Mouse (Mus musculus): Measurements from ENCODE around the gene Sgip1. TPM values are rescaled to one million over a fixed set of nuclear protein-coding genes. Genes with fewer than 3 reads are reported as not detected.

Sgip1 gene
- polyA plus RNA-seq, 1 experiment from 2014 or later: 68.0 TPM

- no peak overlapping the region for H3K27ac ChIP-seq (ENCODE audit: low read depth, low read length)
- 89% methylated on average over 14 of the region's 14 CpGs for WGBS
- no peaks in the 10 kb centered on the region for H3K27me3 ChIP-seq (replicated peaks; ENCODE audit: control insufficient read depth, insufficient read depth, low read length)
- no peak overlapping the region for H3K4me3 ChIP-seq (ENCODE audit: low read length)
- H3K36me3 ChIP-seq (ENCODE audit: control insufficient read depth, insufficient read depth, low read length): peaks cover 5% of the 10 kb centered on the region; the same call in 1 of the 2 replicates
- no peak for ATAC-seq
- no peaks in the 10 kb centered on the region for H3K4me1 ChIP-seq (ENCODE audit: control insufficient read depth, insufficient read depth, low read depth, low read length)
- no peaks in the 10 kb centered on the region for H3K9me3 ChIP-seq (ENCODE audit: control insufficient read depth, low read length)
- no peak overlapping the region for H3K4me2 ChIP-seq (ENCODE audit: low read length)
- H3K9ac ChIP-seq (ENCODE audit: low read depth, low read length): no peak overlapping the region
Measured at GRCm38 (mm10) chr4:102887770-102888689, 146.9 kb downstream of the Sgip1 start.

GRCm38 (mm10) chr4:102895866-102896265, 154.8 kb downstream of the Sgip1 start:
- H3K9ac ChIP-seq (ENCODE audit: low read depth, low read length): no peak overlapping the region
- no peak for ATAC-seq
- H3K27me3 ChIP-seq (replicated peaks; ENCODE audit: control insufficient read depth, insufficient read depth, low read length): no peaks in the 10 kb centered on the region
- 95% methylated on average over 2 of the region's 2 CpGs for WGBS
- no peak overlapping the region for H3K4me2 ChIP-seq (ENCODE audit: low read length)
- peaks cover 9% of the 10 kb centered on the region; the same call in 1 of the 2 replicates for H3K36me3 ChIP-seq (ENCODE audit: control insufficient read depth, insufficient read depth, low read length)
- no peaks in the 10 kb centered on the region for H3K4me1 ChIP-seq (ENCODE audit: control insufficient read depth, insufficient read depth, low read depth, low read length)
- no peak overlapping the region for H3K27ac ChIP-seq (ENCODE audit: low read depth, low read length)
- no peak overlapping the region for H3K4me3 ChIP-seq (ENCODE audit: low read length)
- 0 out of 2 replicates have a peak, but pooled peaks cover 3% of the 10 kb centered on the region for H3K9me3 ChIP-seq (ENCODE audit: control insufficient read depth, low read length)

DNA sequence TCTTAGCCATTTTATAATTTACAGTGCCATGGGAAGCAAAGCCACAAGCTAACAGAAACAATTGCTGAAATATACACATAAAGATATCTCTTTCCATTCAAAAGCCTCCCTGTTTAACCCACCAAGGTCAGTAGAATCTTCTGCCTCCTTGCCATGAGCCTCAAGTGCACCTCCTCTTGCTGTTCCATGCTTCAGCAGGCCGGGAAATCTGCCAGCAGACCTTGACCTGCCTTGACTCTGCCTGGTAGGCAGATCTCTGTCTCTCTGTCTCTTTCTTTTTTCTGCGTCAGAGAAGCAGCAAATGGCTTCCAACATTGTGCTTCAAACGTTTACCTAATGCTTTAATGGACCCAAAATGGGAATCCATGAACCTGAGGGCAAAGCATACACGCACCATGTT, 157.9 kb downstream of the Sgip1 start:
- Histone ChIP-seq H3K4me1 (ENCODE audit: control insufficient read depth, insufficient read depth, low read depth, low read length) (no peaks in the 10 kb centered on the region), H3K9me3 (ENCODE audit: control insufficient read depth, low read length) (0 out of 2 replicates have a peak, but pooled peaks cover 3% of the 10 kb centered on the region), H3K36me3 (ENCODE audit: control insufficient read depth, insufficient read depth, low read length) (peaks cover 9% of the 10 kb centered on the region; the same call in 1 of the 2 replicates), H3K27me3 (replicated peaks; ENCODE audit: control insufficient read depth, insufficient read depth, low read length) (no peaks in the 10 kb centered on the region), H3K4me2 (ENCODE audit: low read length) (no peak overlapping the region), H3K27ac (ENCODE audit: low read depth, low read length) (no peak overlapping the region), H3K9ac (ENCODE audit: low read depth, low read length) (no peak overlapping the region), H3K4me3 (ENCODE audit: low read length) (no peak overlapping the region)
- WGBS: 79% methylated on average over 4 of the region's 4 CpGs
- no peak for ATAC-seq

DNA sequence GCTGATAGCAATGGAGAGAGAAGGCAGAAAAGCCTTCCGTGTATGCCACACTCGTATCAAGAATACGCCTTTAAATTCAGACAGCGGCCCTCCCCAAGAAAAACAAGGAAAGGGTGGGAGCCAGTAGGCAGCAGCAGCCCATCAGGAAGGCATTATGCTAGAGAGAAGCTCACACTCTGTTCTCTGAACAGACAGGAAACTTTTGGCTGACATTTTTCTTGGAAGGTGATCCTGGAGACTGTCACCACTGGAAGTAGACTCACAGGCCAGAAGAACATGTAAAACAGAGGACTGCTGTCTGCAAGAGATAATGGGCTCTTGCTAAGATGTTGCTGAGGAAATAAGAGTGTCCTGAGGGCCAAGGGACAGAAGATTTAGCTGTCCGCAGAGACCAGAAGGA, 158.6 kb downstream of the Sgip1 start:
- no peak for ATAC-seq
- Histone ChIP-seq H3K9ac (ENCODE audit: low read depth, low read length) (no peak overlapping the region), H3K4me3 (ENCODE audit: low read length) (no peak overlapping the region), H3K27ac (ENCODE audit: low read depth, low read length) (no peak overlapping the region), H3K4me1 (ENCODE audit: control insufficient read depth, insufficient read depth, low read depth, low read length) (no peaks in the 10 kb centered on the region), H3K27me3 (replicated peaks; ENCODE audit: control insufficient read depth, insufficient read depth, low read length) (no peaks in the 10 kb centered on the region), H3K4me2 (ENCODE audit: low read length) (no peak overlapping the region), H3K9me3 (ENCODE audit: control insufficient read depth, low read length) (0 out of 2 replicates have a peak, but pooled peaks cover 3% of the 10 kb centered on the region), H3K36me3 (ENCODE audit: control insufficient read depth, insufficient read depth, low read length) (peaks cover 9% of the 10 kb centered on the region; the same call in 1 of the 2 replicates)
- WGBS: 94% methylated on average over 5 of the region's 5 CpGs

DNA sequence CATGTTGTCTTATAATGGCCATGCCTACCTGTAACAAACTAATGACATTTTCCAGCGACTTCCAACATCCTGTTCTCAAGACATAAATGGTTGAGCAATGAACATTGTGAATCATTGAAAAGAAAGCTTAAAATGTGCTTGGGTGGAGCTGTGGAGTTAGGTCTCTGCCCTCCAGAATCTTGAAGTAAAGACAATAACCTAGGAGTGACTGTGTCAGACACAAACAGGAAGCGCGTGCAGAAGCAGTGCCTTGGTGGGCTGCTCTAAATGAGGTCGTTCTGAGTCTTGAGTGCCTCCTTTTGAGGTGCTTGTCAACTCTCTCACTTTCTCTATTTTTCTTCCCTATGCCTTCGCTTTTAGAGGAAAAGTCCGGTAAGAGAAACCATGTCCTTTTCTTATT, 159.1 kb downstream of the Sgip1 start:
- Histone ChIP-seq H3K27me3 (replicated peaks; ENCODE audit: control insufficient read depth, insufficient read depth, low read length) (no peaks in the 10 kb centered on the region), H3K27ac (ENCODE audit: low read depth, low read length) (no peak overlapping the region), H3K9me3 (ENCODE audit: control insufficient read depth, low read length) (0 out of 2 replicates have a peak, but pooled peaks cover 3% of the 10 kb centered on the region), H3K36me3 (ENCODE audit: control insufficient read depth, insufficient read depth, low read length) (peaks cover 7% of the 10 kb centered on the region; the same call in 1 of the 2 replicates), H3K4me2 (ENCODE audit: low read length) (no peak overlapping the region), H3K4me3 (ENCODE audit: low read length) (no peak overlapping the region), H3K4me1 (ENCODE audit: control insufficient read depth, insufficient read depth, low read depth, low read length) (no peaks in the 10 kb centered on the region), H3K9ac (ENCODE audit: low read depth, low read length) (no peak overlapping the region)
- ATAC-seq: no peak
- WGBS: 90% methylated on average over 6 of the region's 6 CpGs

DNA sequence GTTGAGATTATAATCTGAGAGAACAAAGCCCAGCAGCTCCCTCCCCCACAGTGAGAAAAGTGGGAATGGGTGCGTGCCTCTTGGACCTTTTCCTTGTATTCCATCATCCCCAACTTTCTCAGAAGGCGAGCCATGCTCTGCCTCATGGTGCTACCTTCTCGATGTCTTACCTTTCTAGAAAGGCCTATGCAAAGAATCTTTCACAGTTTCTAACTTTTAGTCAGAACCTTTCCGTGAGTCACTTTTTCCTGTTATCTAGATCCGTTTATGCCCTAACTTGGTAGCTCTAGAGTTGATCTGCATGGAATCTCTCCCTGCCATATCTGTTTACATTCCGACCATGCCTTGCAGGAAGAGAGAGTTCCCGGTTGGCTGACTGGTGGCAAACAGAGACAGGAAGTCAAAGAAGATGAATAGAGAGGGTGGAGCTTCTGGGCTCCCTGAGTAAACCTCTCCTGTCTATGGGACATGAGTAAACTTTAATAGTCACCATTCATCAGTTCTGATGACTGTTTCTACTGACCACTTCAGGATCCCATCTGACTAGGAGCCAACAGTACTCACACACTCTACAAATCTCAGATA, 166.8 kb downstream of the Sgip1 start:
- no peak overlapping the region for H3K9ac ChIP-seq (ENCODE audit: low read depth, low read length)
- H3K4me1 ChIP-seq (ENCODE audit: control insufficient read depth, insufficient read depth, low read depth, low read length): no peaks in the 10 kb centered on the region
- no peaks in the 10 kb centered on the region for H3K27me3 ChIP-seq (replicated peaks; ENCODE audit: control insufficient read depth, insufficient read depth, low read length)
- no peak overlapping the region for H3K4me2 ChIP-seq (ENCODE audit: low read length)
- H3K4me3 ChIP-seq (ENCODE audit: low read length): no peak overlapping the region
- 82% methylated on average over 7 of the region's 7 CpGs for WGBS
- ATAC-seq: no peak
- H3K27ac ChIP-seq (ENCODE audit: low read depth, low read length): no peak overlapping the region
- H3K36me3 ChIP-seq (ENCODE audit: control insufficient read depth, insufficient read depth, low read length): peaks cover 4% of the 10 kb centered on the region; the same call in 1 of the 2 replicates
- no peaks in the 10 kb centered on the region for H3K9me3 ChIP-seq (ENCODE audit: control insufficient read depth, low read length)

DNA sequence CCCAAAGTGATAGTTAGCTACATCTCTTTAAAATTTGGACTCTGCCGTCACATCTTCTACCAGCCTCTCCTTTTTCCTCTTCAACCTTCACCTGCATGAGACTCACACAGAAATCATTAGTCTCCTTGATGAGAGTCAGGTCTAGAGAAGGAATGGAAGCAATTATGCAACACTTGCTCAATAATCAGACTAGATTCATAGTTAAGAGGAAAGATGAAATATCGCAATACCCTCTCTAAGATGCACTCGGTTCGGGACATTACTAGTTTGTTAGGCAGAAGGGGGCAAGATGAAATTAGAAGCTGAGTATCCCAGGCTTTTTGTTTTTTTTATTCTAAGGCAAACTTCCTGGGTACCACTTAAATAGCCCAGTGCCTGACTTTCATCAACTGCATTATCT, 169.1 kb downstream of the Sgip1 start:
- H3K9ac ChIP-seq (ENCODE audit: low read depth, low read length): no peak overlapping the region
- no peak overlapping the region for H3K27ac ChIP-seq (ENCODE audit: low read depth, low read length)
- ATAC-seq: no peak
- peaks cover 5% of the 10 kb centered on the region; the same call in 1 of the 2 replicates for H3K36me3 ChIP-seq (ENCODE audit: control insufficient read depth, insufficient read depth, low read length)
- no peak overlapping the region for H3K4me3 ChIP-seq (ENCODE audit: low read length)
- no peaks in the 10 kb centered on the region for H3K27me3 ChIP-seq (replicated peaks; ENCODE audit: control insufficient read depth, insufficient read depth, low read length)
- no peaks in the 10 kb centered on the region for H3K4me1 ChIP-seq (ENCODE audit: control insufficient read depth, insufficient read depth, low read depth, low read length)
- H3K9me3 ChIP-seq (ENCODE audit: control insufficient read depth, low read length): no peaks in the 10 kb centered on the region
- no peak overlapping the region for H3K4me2 ChIP-seq (ENCODE audit: low read length)
- 92% methylated on average over 4 of the region's 4 CpGs for WGBS

- 83% methylated on average over 3 of the region's 3 CpGs for WGBS
- Histone ChIP-seq H3K36me3 (ENCODE audit: control insufficient read depth, insufficient read depth, low read length) (peaks cover 5% of the 10 kb centered on the region; the same call in 1 of the 2 replicates), H3K9me3 (ENCODE audit: control insufficient read depth, low read length) (no peaks in the 10 kb centered on the region), H3K4me3 (ENCODE audit: low read length) (no peak overlapping the region), H3K4me2 (ENCODE audit: low read length) (no peak overlapping the region), H3K4me1 (ENCODE audit: control insufficient read depth, insufficient read depth, low read depth, low read length) (no peaks in the 10 kb centered on the region), H3K27ac (ENCODE audit: low read depth, low read length) (no peak overlapping the region), H3K9ac (ENCODE audit: low read depth, low read length) (no peak overlapping the region), H3K27me3 (replicated peaks; ENCODE audit: control insufficient read depth, insufficient read depth, low read length) (no peaks in the 10 kb centered on the region)
- no peak for ATAC-seq
Measured at GRCm38 (mm10) chr4:102913176-102913575, 172.1 kb downstream of the Sgip1 start.

- WGBS: 78% methylated on average over 5 of the region's 5 CpGs
- H3K27me3 ChIP-seq (replicated peaks; ENCODE audit: control insufficient read depth, insufficient read depth, low read length): no peaks in the 10 kb centered on the region
- no peaks in the 10 kb centered on the region for H3K9me3 ChIP-seq (ENCODE audit: control insufficient read depth, low read length)
- H3K9ac ChIP-seq (ENCODE audit: low read depth, low read length): no peak overlapping the region
- H3K36me3 ChIP-seq (ENCODE audit: control insufficient read depth, insufficient read depth, low read length): peaks cover 5% of the 10 kb centered on the region; the same call in 1 of the 2 replicates
- H3K4me1 ChIP-seq (ENCODE audit: control insufficient read depth, insufficient read depth, low read depth, low read length): no peaks in the 10 kb centered on the region
- no peak overlapping the region for H3K4me3 ChIP-seq (ENCODE audit: low read length)
- H3K4me2 ChIP-seq (ENCODE audit: low read length): no peak overlapping the region
- ATAC-seq: no peak
- H3K27ac ChIP-seq (ENCODE audit: low read depth, low read length): no peak overlapping the region
Measured at GRCm38 (mm10) chr4:102913700-102914327, 172.7 kb downstream of the Sgip1 start.
